Mouse (Mus musculus): Measurements from ENCODE around the gene Pebp1.

GRCm38 (mm10) chr5:117245170-117245569 is 42.3 kb downstream of the Pebp1 start:
- TF ChIP-seq CTCF (IDR thresholded peaks at IDR 0.05; ENCODE audit: low read depth, low read length) = no peak
- TF ChIP-seq GATA1 (IDR thresholded peaks at IDR 0.05; ENCODE audit: borderline replicate concordance, low read length) = no peak
- TF ChIP-seq POLR2AphosphoS5 (IDR thresholded peaks at IDR 0.05; ENCODE audit: insufficient replicate concordance, low read depth, low read length) = no peak
